Mouse (Mus musculus) cortical plate, adult 2 months (tissue): ENCODE measurements around the gene Tinagl1.

Source experiments
- CTCF ChIP-seq: fragments of 200-500 bp; IDR thresholded peaks from 2 replicates; pipeline ENCODE4 v1.5.1; 2011; ENCODE audit warnings: mild to moderate bottlenecking, control low read depth, low read length; ENCODE audit not compliant: insufficient read depth; ENCODE audit errors: extremely low read depth
- POLR2A ChIP-seq: fragments of 200-500 bp; IDR thresholded peaks from 2 replicates; pipeline ENCODE4 v1.6.1; 2011; ENCODE audit warnings: mild to moderate bottlenecking, low read length, control low read depth; ENCODE audit not compliant: insufficient read depth; ENCODE audit errors: extremely low read depth

- TF ChIP-seq POLR2A (no peak), CTCF (no peak)
These were observed 40.5 kb upstream of the Tinagl1 start for GRCm38 (mm10) chr4:130215392-130215791.
